ENCODE assay signal across 15 mouse cellular contexts in the genomic region with DNA sequence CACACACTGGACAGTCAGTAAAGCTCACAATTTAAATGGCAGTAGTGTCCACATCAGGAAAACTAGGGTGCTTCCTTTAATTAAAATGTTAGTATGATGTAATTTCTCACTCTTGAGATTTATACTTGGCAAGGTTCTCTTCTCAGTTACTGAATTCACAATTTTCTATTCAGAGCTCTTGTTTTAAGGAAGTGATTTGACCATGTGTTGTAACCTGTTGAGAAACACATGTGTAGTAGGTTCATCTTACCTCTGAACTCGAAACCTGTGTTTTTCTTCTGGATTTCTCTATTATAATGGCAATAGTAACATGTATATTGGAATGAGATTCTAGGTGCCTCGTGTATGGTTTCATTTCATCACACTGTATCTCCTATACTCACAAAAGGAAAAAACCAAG.
"Had no signal": no experiment of that assay in that cellular context is flagged by ENCODE, and none has a peak within 500 bp of the region (broad histone marks: within the 10 kb centered on the region; RNA-seq: fewer than 3 reads in every experiment).

No protein-coding gene starts in this region.

- H3K9me3 ChIP-seq: megakaryocyte, embryonic 14.5 days; midbrain, embryonic 13.5 days; midbrain, embryonic 15.5 days; neural tube, embryonic 12.5 days; stomach, embryonic 15.5 days had no signal

- DNase-seq: lung, adult 18-20 months; lung, embryonic 14.5 days; lung, postnatal 14 days; lung, postnatal 36 days; right cerebral cortex, postnatal 14 days; thymus, adult 2 months; thymus, postnatal 25 days; thymus, postnatal 4 days had no signal

- ATAC-seq: midbrain, embryonic 13.5 days; midbrain, embryonic 15.5 days had no signal

- H3K4me2 ChIP-seq: lung, embryonic 14.5 days; midbrain, embryonic 11.5 days; midbrain, embryonic 13.5 days; midbrain, embryonic 15.5 days; neural tube, embryonic 12.5 days; stomach, embryonic 15.5 days had no signal

- H3K4me3 ChIP-seq: megakaryocyte, embryonic 14.5 days; midbrain, embryonic 13.5 days; midbrain, embryonic 15.5 days; neural tube, embryonic 12.5 days; stomach, embryonic 15.5 days had no signal

- H3K27me3 ChIP-seq: megakaryocyte, embryonic 14.5 days; midbrain, embryonic 13.5 days; midbrain, embryonic 15.5 days; neural tube, embryonic 12.5 days; stomach, embryonic 15.5 days had no signal

- H3K9ac ChIP-seq: lung, embryonic 14.5 days; midbrain, embryonic 13.5 days; midbrain, embryonic 15.5 days; neural tube, embryonic 12.5 days; stomach, embryonic 15.5 days had no signal

- H3K27ac ChIP-seq: midbrain, embryonic 13.5 days; midbrain, embryonic 15.5 days; neural tube, embryonic 12.5 days; stomach, embryonic 15.5 days; stomach, postnatal 0 days had no signal

- H3K4me1 ChIP-seq: midbrain, embryonic 13.5 days; midbrain, embryonic 15.5 days; neural tube, embryonic 12.5 days; stomach, embryonic 15.5 days had no signal
